Mouse (Mus musculus) kidney, postnatal 0 days (tissue): Measurements from ENCODE around the gene Sox18. TPM values are rescaled to one million over a fixed set of nuclear protein-coding genes. Genes with fewer than 3 reads are reported as not detected.

ENCODE experiments used
- ATAC-seq: fragments of 200-750 bp; cut with Nextera tagmentation; replicated peaks from 2 replicates; pipeline ENCODE4 v1.8.0; 2017; ENCODE audit warnings: low read depth, moderate number of reproducible peaks, moderate TSS enrichment, moderate library complexity; ENCODE audit not compliant: low FRiP score
- DNase-seq: peaks from one replicate; pipeline ENCODE4 v3.0.0-alpha.2; 2016; ENCODE audit warnings: low spot score
- H3K27ac ChIP-seq: fragments of 300-500 bp; sonication (generic); 2 replicates; pipeline ENCODE4 v1.5.1; 2014; ENCODE audit warnings: mild to moderate bottlenecking
- H3K27me3 ChIP-seq: fragments of 300-500 bp; sonication (generic); 2 replicates; pipeline ENCODE4 v1.6.1; 2014; ENCODE audit warnings: low read length, mixed read lengths; ENCODE audit not compliant: insufficient read depth
- H3K36me3 ChIP-seq: fragments of 300-500 bp; sonication (generic); 2 replicates; pipeline ENCODE4 v1.6.1; 2014; ENCODE audit warnings: low read length, mixed read lengths; ENCODE audit not compliant: insufficient read depth
- H3K4me1 ChIP-seq: fragments of 300-500 bp; sonication (generic); replicated peaks from 2 replicates; pipeline ENCODE4 v1.6.1; 2014; ENCODE audit warnings: antibody characterized with exemption, low read length, mixed read lengths; ENCODE audit not compliant: insufficient read depth
- H3K4me2 ChIP-seq: fragments of 300-500 bp; sonication (generic); 2 replicates; pipeline ENCODE4 v1.6.1; 2014; ENCODE audit warnings: mild to moderate bottlenecking, low read length, moderate library complexity, mixed read lengths
- H3K4me3 ChIP-seq: fragments of 300-500 bp; sonication (generic); replicated peaks from 2 replicates; pipeline ENCODE4 v1.5.1; 2014; ENCODE audit warnings: low read depth, low read length
- H3K9ac ChIP-seq: fragments of 300-500 bp; sonication (generic); 2 replicates; pipeline ENCODE4 v1.6.1; 2014; ENCODE audit warnings: low read depth, low read length
- H3K9me3 ChIP-seq: fragments of 300-500 bp; sonication (generic); replicated peaks from 2 replicates; pipeline ENCODE4 v1.6.1; 2016; ENCODE audit warnings: low read length, inconsistent platforms, mixed read lengths
- CTCF ChIP-seq: IDR thresholded peaks from 2 replicates; pipeline ENCODE4 v1.5.1; 2016; ENCODE audit warnings: antibody characterized with exemption, low read depth, mild to moderate bottlenecking, moderate library complexity
- polyA plus RNA-seq: library from polyadenylated mRNA; unstranded; fragments of >200 nt; fragmentation: Nextera tagmentation; extraction: Ambion mirVana; gene quantifications from 2 replicates; pipeline ENCODE4 v1.2.1, GENCODE M21; 2015

Sox18 gene
- polyA plus RNA-seq, 1 experiment from 2014 or later: 62.2 TPM

DNA sequence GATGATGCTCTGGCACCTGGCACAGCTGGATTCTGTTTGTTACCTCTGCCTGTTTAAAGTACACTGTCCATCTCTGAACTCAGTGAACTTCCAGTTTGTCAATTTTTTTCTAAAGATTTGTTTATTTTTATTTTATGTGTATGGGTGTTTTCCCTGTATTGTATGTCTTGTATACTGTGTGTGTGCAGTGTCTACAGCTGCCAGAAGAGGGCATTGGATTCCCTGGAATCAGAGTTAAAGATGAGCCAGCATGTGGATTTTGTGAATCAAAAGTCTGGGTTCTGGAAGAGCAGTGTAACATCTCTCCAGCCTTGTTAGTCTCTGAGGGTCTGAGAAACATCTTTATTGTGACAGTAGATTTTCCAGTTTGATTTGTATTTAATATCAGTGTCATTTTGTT, 48.0 kb downstream of the Sox18 start:
- H3K4me3 ChIP-seq: no peak overlapping the region
- DNase-seq (peak; percentile 41), ATAC-seq (no peak)
- no peaks in the 10 kb centered on the region for H3K9me3 ChIP-seq
- H3K36me3 ChIP-seq: peaks cover 26% of the 10 kb centered on the region
- no peaks in the 10 kb centered on the region for H3K27me3 ChIP-seq
- peak; percentile 62 for TF ChIP-seq CTCF
- H3K9ac ChIP-seq: no peak overlapping the region
- H3K4me1 ChIP-seq: no peaks in the 10 kb centered on the region
- H3K4me2 ChIP-seq: no peak overlapping the region
- H3K27ac ChIP-seq: no peak overlapping the region

Other genes with a start within 250 kb of the Sox18 start
- gene Zbtb46, start 212.2 kb downstream of the Sox18 start, polyA plus RNA-seq: 15.6 and 17.8 TPM in 2 replicates
- 0.12 and 0.17 TPM in 2 replicates for gene Abhd16b, start 178.4 kb downstream of the Sox18 start, polyA plus RNA-seq
- 140 and 144 TPM in 2 replicates for gene Tpd52l2, start 174.5 kb downstream of the Sox18 start, polyA plus RNA-seq
- 70.5 and 79.5 TPM in 2 replicates for gene Dnajc5, start 151.2 kb downstream of the Sox18 start, polyA plus RNA-seq
- gene Uckl1, start 86.7 kb downstream of the Sox18 start, polyA plus RNA-seq: 45.6 and 46.5 TPM in 2 replicates
- 46.3 and 52.2 TPM in 2 replicates for gene Prpf6, start 79.8 kb downstream of the Sox18 start, polyA plus RNA-seq
- gene Zfp512b, start 78.8 kb downstream of the Sox18 start, polyA plus RNA-seq: 30.0 and 30.3 TPM in 2 replicates
- 26.9 and 27.4 TPM in 2 replicates for gene Samd10, start 72.4 kb downstream of the Sox18 start, polyA plus RNA-seq
- not detected in 2 replicates for gene Gm29797, start 14.6 kb downstream of the Sox18 start, polyA plus RNA-seq
- 22.6 and 23.4 TPM in 2 replicates for gene Tcea2, start 8.7 kb upstream of the Sox18 start, polyA plus RNA-seq
- 38.9 and 41.7 TPM in 2 replicates for gene Rgs19, start 22.3 kb upstream of the Sox18 start, polyA plus RNA-seq
- not detected in 2 replicates for gene Lkaaear1, start 26.8 kb upstream of the Sox18 start, polyA plus RNA-seq
- 0.19 and 0.25 TPM in 2 replicates for gene Oprl1, start 43.4 kb upstream of the Sox18 start, polyA plus RNA-seq
- gene Myt1, start 91.7 kb upstream of the Sox18 start, polyA plus RNA-seq: not detected in 2 replicates
- gene Pcmtd2, start 166.2 kb upstream of the Sox18 start, polyA plus RNA-seq: 39.5 and 41.7 TPM in 2 replicates
- 55.4 and 58.2 TPM in 2 replicates for gene Polr3k, start 192.7 kb upstream of the Sox18 start, polyA plus RNA-seq